Mouse (Mus musculus) gastrocnemius, postnatal 10 days (tissue): ENCODE measurements around the gene Ensa. TPM values are rescaled to one million over a fixed set of nuclear protein-coding genes. Genes with fewer than 3 reads are reported as not detected.
A peak's percentile ranks its signal among the peaks of the same experiment; 100 is the strongest.
"Not testable (repeated sequence)": the region's sequence is repeated elsewhere in the genome, so short reads cannot be mapped to it uniquely, and the experiment has no call there.

ENCODE experiments used
- DNase-seq: peaks from one replicate; pipeline ENCODE4 v3.0.0; 2021; ENCODE audit warnings: mixed read lengths
- total RNA-seq, 2 experiments: library from RNA; stranded (reverse); gene quantifications; 2 replicates each; pipeline ENCODE4 v1.2.3; 2021

Ensa gene
- total RNA-seq, 2 experiments from 2014 or later: 80.1 to 80.2 TPM

- no peak for DNase-seq
These were observed 14.9 kb downstream of the Ensa start for GRCm38 (mm10) chr3:95639694-95640093.

DNA sequence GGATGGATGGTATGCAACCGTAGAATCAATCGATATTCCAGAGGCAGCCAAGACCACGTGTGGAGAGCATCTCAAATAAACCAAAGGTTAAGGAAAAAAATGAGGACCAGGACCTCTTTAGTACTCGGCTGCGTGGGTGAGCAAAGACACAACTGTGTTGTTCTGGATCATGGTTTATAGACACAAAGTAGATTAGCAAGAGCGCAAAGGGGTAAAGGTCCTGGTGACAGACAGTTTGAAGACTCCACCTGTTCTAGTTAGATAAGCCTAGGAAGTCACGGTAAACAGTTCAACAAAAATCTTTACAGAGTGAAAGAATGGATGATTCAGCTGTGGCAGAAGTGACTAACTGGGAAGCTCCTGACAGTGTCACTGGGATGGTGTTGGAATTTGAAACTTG is 18.3 kb downstream of the Ensa start:
- DNase-seq: no peak

DNA sequence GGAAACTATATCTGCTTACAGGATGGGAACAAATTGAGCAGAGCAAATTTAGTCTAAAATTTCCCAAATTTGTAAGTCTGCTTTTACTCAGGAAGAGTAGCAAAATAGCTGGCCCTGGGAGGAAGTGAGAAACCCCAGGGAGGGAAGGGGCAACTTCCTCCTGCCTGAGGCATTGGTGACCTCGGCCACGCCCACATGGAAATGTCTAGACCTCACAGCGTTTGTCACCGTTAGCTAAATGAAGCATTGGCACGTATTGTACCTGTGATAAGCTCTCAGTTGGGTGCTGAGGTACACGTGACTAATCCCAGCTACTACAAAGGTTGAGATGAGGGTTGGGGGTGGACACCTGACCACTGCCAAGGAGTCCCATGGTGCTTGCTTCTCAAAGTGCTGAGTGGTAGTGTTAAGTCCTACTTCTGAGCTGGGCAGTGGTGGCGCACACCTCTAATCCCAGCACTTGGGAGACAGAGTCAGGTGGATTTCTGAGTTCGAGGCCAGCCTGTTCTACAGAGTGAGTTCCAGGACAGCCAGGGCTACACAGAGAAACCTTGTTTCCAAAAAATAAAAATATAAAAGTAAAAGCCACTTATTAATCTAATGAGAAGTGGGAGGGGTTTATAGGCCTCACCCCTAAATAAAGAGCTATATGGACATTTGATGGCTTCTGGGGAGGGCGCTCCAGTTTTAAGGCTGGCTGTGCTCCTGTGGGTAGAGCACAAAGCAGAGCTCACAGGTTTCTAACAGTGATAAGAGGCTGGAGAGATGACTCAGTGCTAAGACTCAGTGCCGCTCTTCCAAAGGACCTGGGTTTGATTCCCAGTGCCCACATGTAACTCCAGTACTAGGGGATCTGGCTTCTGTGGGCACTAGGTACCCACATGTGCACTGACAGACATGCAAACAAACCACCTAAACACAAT is 20.8 kb downstream of the Ensa start:
- DNase-seq: no peak

DNA sequence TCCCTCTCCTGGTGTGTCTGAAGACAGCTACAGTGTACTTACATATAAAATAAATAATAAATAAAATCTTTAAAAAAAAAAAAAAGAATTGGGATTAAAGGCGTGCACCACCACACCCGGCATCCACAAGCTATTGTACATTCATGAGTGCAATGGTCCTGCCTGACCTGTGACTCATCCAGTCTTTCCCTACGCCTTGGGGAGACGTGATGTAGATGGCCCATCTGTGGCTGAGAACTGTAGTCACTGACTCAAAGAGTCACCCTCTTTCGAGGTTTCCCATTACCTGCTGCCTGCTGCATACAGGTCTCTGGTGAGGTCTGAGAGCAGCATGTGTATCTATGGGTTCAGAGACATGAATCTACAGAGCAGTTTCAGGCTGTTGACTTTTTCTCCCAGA is 23.2 kb downstream of the Ensa start:
- DNase-seq: no peak

- no peak for DNase-seq
These were observed 25.7 kb downstream of the Ensa start for GRCm38 (mm10) chr3:95650276-95651032.

GRCm38 (mm10) chr3:95651033-95651373 is 26.2 kb downstream of the Ensa start:
- DNase-seq: no peak

DNA sequence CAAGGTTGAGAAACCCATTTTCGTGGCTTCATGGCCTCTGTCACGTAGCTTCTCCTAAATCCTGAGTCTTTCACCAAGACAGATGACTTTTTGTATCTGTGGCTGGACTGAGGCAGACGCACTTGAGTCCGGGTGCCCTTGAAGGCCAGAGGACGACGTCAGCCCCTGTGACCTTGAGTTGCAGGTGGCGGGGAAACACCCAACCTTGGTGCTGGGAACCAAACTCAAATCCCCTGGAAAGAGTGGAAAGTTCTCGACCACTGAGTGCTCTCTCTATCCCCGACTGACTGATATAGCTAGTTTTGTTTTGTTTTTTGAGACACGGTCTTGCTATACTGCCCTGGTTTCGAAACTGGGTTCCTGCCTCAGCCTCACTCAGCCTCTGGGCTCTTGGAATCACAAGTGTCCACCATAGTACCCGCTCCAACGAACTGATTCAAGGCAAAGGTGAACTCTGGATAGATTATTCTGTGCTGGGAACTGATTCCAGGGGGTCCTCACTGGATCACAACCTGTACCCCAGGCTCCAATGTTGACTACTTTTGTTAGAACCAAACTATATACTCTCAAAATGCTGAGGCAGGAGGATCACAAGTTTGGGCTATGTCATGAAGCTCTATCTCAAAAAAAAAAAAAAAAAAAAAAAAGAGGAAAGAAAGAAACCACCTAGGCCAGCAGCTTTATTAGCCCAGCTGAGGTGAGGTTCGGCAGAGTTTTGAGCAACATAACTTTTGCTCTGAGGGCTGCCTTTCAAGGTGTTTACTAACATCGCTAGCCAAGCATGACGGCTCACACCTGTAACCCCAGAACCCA is 26.8 kb downstream of the Ensa start:
- no peak for DNase-seq

DNA sequence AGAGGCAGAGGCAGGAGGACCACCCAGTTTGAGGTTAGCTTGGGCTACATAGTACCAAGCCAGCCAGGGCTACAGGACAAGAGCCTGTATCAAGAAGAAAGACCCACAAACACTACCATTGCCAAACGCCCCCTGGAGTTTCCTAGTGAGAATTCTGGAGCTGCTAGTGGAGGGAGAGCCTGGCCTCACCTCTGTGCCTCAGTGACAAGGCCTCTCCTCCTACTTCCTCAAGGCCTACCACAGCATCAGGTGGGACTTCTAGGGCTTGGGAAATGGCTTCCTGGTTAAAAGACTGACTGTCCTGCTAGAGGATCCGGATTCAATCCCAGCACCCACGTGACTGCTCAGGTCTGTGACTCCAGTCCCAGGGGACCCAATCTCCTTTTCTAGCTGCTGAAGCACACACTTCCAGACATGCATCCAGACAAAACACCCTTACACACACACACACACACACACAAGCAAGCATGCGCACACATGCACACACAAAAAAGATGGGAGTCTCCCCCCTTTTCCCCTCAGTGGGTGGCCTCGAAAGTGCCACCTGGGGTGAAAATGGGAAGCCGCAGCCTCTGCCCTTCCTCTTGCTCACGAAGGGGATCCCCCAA is 27.5 kb downstream of the Ensa start:
- DNase-seq: no peak

DNA sequence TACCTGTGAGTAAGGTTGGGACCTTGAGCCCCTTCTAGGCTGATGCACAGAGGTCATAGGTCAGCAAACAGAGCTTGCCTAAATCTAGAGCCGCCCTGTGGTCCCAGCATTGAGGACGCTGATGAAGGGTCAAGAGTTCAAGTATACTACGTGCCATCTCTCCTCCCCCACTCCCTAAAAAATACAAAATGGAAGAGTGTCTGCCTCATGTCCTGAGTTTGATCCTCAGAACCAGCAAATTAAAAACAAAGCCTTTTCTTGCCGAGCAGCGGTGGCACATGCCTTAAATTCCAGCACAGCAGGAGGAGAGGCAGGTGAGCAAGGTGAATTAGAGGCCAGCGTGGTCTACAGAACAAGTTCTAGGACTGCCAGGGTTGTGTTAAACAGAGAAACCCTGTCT is 28.1 kb downstream of the Ensa start:
- no peak for DNase-seq

GRCm38 (mm10) chr3:95653473-95654034 is 28.8 kb downstream of the Ensa start:
- no peak for DNase-seq

- not testable (repeated sequence) for DNase-seq
These were observed 29.6 kb downstream of the Ensa start for GRCm38 (mm10) chr3:95654371-95654770.

- DNase-seq: no peak
These were observed 30.6 kb downstream of the Ensa start for GRCm38 (mm10) chr3:95655437-95655836.

DNA sequence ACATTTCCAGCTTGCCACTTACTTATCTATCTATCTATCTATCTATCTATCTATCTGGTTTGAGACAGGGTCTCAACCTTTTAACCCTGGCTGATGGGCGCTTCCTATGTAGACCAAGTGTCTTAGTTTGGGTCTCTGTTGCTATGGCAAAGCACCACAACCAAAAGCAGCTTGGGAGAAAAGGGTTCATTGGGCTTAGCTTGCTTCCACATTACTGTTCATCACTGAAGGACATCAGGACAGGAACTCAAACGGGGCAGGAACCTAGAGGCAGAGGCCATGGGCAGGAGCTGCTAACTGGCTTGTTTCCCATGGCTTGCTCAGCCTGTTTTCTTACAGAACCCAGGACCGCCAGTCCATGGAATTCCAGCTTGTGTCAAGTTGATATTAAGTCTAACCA is 32.3 kb downstream of the Ensa start:
- DNase-seq: no peak

- no peak for DNase-seq
These were observed 32.9 kb downstream of the Ensa start for GRCm38 (mm10) chr3:95657711-95658110.

DNA sequence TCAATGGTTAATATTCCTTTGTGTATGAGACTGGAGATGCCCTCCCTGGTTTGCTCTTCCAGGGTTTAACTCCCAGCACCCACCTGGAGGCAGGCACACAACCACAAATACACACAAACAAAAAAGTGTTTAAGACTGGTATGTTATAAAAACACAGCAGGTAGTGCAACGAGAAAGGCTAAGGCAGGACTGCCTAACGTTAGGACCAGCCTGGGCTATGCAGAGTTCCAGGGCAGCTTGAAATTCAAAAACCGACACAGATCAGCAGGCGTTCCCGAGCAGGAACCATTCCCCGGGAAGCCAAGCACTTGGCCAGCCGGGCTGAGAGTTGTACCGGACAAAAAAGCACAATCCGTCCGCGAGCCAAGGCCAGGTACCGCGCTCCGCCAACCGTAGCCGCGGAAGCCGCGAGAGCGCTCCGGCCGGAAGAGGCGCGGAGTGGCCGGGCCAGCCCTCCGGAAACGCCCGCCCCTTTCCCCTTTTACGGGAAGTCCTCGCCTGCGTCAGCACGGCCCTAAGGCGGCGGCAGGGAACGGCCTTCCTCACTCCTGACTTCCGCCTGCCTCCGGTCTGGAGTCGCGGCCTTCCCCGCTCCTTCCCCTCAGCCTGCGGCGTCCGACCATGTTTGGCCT is 33.6 kb downstream of the Ensa start, which contains the start of gene Mcl1:
Gene Mcl1, plus strand, starts transcription at position 553 of the 632 bp plus-strand sequence.
- DNase-seq: peak; percentile 94

GRCm38 (mm10) chr3:95658868-95659712 is 34.3 kb downstream of the Ensa start:
- peak; percentile 76 for DNase-seq

DNA sequence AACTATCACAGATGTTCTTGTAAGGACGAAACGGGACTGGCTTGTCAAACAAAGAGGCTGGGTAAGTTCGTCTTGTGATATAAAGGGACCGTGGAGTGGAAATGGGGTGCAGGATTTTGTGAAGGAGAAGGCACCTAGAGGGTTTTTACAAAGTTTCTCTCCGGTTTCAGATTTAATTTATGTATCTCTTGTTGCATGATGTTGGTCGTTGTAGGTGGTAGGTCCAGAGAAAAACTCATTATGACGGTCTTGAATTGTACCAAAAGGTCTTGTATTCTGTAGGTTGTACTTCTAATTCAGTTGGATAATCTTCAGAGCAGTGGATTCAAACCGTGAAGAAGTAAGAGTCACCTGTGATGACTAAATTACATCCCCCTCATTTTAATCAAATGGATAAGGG is 35.2 kb downstream of the Ensa start:
- DNase-seq: no peak

DNA sequence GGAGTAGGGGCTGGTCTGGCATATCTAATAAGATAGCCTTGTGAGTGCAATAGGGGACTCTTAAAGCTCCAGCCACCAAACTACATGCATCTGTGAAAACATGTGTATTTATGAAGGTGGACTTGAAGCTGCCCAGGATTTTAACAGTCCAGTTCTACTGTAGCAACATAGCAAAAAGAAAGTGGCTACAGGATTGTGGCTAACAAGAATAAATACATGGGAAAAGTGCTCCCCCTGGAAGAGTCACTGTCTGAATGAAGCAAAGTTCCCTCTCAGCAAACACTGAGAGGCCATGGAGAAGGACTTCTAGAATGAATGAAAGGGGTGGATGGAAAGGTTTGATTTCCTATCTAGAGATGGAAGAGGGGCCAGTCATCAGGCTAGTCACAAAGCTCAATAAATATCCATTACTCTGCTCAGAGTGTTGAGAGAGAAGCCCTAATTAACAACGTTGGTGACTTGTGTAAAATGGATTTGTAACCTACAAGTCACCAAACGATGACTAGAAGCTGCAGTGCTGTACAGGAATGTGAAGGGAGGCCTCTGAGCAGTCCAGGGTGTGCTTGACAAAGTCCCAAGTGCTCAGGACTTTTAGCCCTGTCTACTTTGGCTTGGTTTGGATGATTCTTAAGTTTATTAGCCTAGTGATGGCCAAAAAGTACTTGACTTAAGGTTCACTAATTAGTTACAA is 36.1 kb downstream of the Ensa start:
- no peak for DNase-seq

GRCm38 (mm10) chr3:95661945-95662715 is 37.3 kb downstream of the Ensa start:
- DNase-seq: no peak
